Comparison of ENCODE assay signal across 8 mouse cellular contexts in the genomic region with DNA sequence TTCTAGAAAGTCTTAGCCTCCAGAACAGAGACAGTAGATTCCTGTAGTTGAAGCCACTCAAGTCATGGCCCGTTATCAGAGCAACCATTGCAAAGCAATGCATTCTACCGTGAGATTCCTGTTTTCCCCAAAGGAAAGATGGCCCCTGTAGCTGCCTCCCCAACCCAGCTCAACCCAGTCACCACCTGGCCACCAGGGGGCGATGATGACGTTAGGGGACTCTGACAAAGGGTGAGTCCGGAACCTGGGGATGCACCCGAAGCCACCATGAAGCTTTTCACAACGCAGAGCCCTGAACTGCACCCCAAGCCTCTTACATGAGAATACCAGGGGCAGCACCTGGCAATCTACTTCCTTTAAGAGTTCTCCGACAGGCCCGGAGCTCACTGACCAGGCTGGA.
A peak's percentile ranks its signal among the peaks of the same experiment; 100 is the strongest.
DNase-seq lines count a peak whose midpoint lies in the region; ATAC-seq and TF ChIP-seq lines count a peak whose summit lies in the region.

No protein-coding gene starts in this region.

- no peaks in the 10 kb centered on the region for H3K27me3 ChIP-seq in liver, postnatal 0 days (ENCODE audit: insufficient read depth, low read length)
- no peaks in the 10 kb centered on the region for H3K27me3 ChIP-seq in midbrain, embryonic 15.5 days (replicated peaks)

- no peak for ATAC-seq in liver, postnatal 0 days
- ATAC-seq in midbrain, embryonic 15.5 days (replicated peaks) = no peak

- H3K36me3 ChIP-seq in liver, postnatal 0 days (replicated peaks; ENCODE audit: insufficient read depth, low read length) = no peaks in the 10 kb centered on the region
- no peaks in the 10 kb centered on the region for H3K36me3 ChIP-seq in midbrain, embryonic 15.5 days (replicated peaks)

- H3K9me3 ChIP-seq in liver, postnatal 0 days (ENCODE audit: low read length) = no peaks in the 10 kb centered on the region
- H3K9me3 ChIP-seq in midbrain, embryonic 15.5 days = no peaks in the 10 kb centered on the region

- peak in 1 of 2 experiments; percentile 38 for DNase-seq in layer of hippocampus, adult 2 months (ENCODE audit: low spot score in 2 of 2)
- no peak for DNase-seq in layer of hippocampus, adult 8-10 months (ENCODE audit: low spot score in 2 of 2)
- DNase-seq in NIH3T3 (ENCODE audit: low read depth) = peak; percentile 30
- peak; percentile 44 for DNase-seq in c-Kit-positive CD71-positive TER-119-positive erythroid progenitor cells, embryonic 14.5 days (ENCODE audit: low spot score)
- DNase-seq in liver, postnatal 0 days = peak; percentile 81
- peak; percentile 79 for DNase-seq in testis, postnatal 10 days (ENCODE audit: low spot score)
- no peak for DNase-seq in layer of hippocampus, postnatal 14 days (ENCODE audit: low spot score in 2 of 2)

- no peak overlapping the region for H3K4me3 ChIP-seq in layer of hippocampus, adult 2 months
- no peak overlapping the region for H3K4me3 ChIP-seq in liver, postnatal 0 days (ENCODE audit: low read depth, low read length)
- H3K4me3 ChIP-seq in midbrain, embryonic 15.5 days = no peak overlapping the region

- TF ChIP-seq CTCF in layer of hippocampus, adult 2 months (conservative IDR thresholded peaks at IDR 0.05) = peak; percentile 72
- TF ChIP-seq CTCF in liver, postnatal 0 days (IDR thresholded peaks at IDR 0.05; ENCODE audit: low read depth) = peak; percentile 85

- no peak overlapping the region for H3K9ac ChIP-seq in liver, postnatal 0 days (replicated peaks)
- H3K9ac ChIP-seq in midbrain, embryonic 15.5 days = no peak overlapping the region

- no peak overlapping the region for H3K4me2 ChIP-seq in liver, postnatal 0 days (ENCODE audit: low read depth, low read length)
- no peak overlapping the region for H3K4me2 ChIP-seq in midbrain, embryonic 15.5 days

- no peak for TF ChIP-seq EP300 in liver, postnatal 0 days (IDR thresholded peaks at IDR 0.05; ENCODE audit: low read depth)

- no peaks in the 10 kb centered on the region for H3K4me1 ChIP-seq in liver, postnatal 0 days (ENCODE audit: insufficient read depth)
- H3K4me1 ChIP-seq in midbrain, embryonic 15.5 days = peaks cover 16% of the 10 kb centered on the region

- 41% methylated on average over 9 of the region's 9 CpGs for WGBS in liver, postnatal 0 days (ENCODE audit: insufficient replicate concordance)
- WGBS in midbrain, embryonic 15.5 days = 59% methylated on average over 9 of the region's 9 CpGs

- no peak overlapping the region for H3K27ac ChIP-seq in layer of hippocampus, adult 2 months
- H3K27ac ChIP-seq in liver, postnatal 0 days (ENCODE audit: low read depth) = no peak overlapping the region
- no peak overlapping the region for H3K27ac ChIP-seq in midbrain, embryonic 15.5 days

Comparison
In these comparisons a context has a peak if more than half of its experiments do, and no peak if none do; other contexts are left out.
1. DNase-seq: peak in NIH3T3 (single experiment), c-Kit-positive CD71-positive TER-119-positive erythroid progenitor cells, embryonic 14.5 days (single experiment), liver, postnatal 0 days (single experiment) and testis, postnatal 10 days (single experiment); none in layer of hippocampus, adult 8-10 months (0 of 2) and layer of hippocampus, postnatal 14 days (0 of 2).